Mouse (Mus musculus): Measurements from ENCODE around the gene Hira.

DNA sequence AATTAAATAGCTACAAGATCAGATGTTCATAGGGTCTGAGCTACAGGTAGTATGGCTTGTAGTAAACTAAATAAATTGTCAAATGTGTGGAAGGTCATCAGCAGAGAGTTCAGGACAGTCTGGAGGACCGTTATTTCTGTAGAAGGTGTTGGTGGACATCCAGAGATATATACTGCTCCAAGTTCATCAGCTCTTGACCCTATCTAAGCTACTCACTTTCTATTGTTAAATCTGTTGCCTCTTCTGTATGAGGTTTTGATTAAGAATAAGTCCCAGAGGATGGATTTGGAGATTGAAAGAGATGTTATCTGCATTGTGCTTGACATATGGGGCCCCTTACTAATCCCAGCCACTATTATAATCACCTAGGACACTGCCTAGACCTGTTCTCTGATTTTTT, 129.9 kb downstream of the Hira start:
- TF ChIP-seq POLR2A (IDR thresholded peaks at IDR 0.05; ENCODE audit: control insufficient read depth, extremely low read depth, insufficient read depth, low read length, poor library complexity) (no peak), CTCF (IDR thresholded peaks at IDR 0.05; ENCODE audit: borderline replicate concordance, control insufficient read depth, extremely low read depth, insufficient read depth, low read length, poor library complexity) (no peak)

All from thymus, adult 2 months (tissue).